Mouse (Mus musculus) erythroblast, embryonic 14.5 days (primary cell): ENCODE data around the gene Cd163.

Experiments used
- GATA1 ChIP-seq: IDR thresholded peaks from 2 replicates; pipeline ENCODE4 v1.6.1; 2012; ENCODE audit warnings: low read length, inconsistent platforms, mixed read lengths
- TAL1 ChIP-seq: IDR thresholded peaks from 3 replicates; pipeline ENCODE4 v1.6.1; 2012; ENCODE audit warnings: low read length, inconsistent platforms, mixed read lengths

DNA sequence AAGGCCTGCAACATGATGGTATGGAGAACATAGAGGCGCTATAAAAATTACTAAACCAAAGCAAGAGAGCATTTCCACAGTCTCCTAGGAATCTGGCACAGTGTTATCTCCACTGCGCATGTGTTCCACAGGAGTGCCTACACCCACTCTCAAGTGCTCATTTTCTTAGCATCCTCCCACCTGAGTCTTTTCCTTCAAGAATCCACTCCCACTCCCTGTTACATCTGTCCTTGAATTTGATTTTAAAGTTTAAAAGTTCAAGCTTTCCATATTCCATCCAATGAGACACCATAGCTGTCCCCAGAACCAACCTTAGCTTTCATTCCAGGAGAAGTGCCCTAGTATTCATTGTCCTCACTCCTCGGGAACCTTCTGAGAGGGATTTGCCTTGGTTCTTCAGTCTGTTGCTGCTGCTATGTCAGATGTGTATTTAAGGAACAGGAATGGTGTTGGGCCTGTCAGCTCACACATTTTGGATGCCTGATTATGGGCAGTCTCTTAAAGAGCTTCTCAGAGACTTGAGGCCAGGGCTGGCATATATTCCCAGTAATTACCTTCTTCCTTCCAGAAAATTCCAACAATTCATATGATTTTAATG is 24.0 kb downstream of the Cd163 start:
- TF ChIP-seq TAL1 = no peak
- no peak for TF ChIP-seq GATA1
